Mouse (Mus musculus) midbrain, embryonic 13.5 days (tissue): ENCODE data around the gene Acbd3. TPM values are rescaled to one million over a fixed set of nuclear protein-coding genes. Genes with fewer than 3 reads are reported as not detected.

Source experiments
- ATAC-seq: fragments of 200-750 bp; cut with Nextera tagmentation; 2 replicates; pipeline ENCODE4 v1.8.0; 2017; ENCODE audit warnings: mild to moderate bottlenecking, moderate TSS enrichment, moderate library complexity
- H3K27ac ChIP-seq: fragments of 300-500 bp; sonication (generic); 2 replicates; pipeline ENCODE4 v1.5.1; 2015; ENCODE audit warnings: inconsistent platforms, mild to moderate bottlenecking, moderate library complexity
- H3K27me3 ChIP-seq: fragments of 300-500 bp; sonication (generic); 2 replicates; pipeline ENCODE4 v1.6.1; 2015; ENCODE audit warnings: mild to moderate bottlenecking, inconsistent platforms
- H3K36me3 ChIP-seq: fragments of 300-500 bp; sonication (generic); 2 replicates; pipeline ENCODE4 v1.6.1; 2015; ENCODE audit warnings: mild to moderate bottlenecking, inconsistent platforms
- H3K4me1 ChIP-seq: fragments of 300-500 bp; sonication (generic); replicated peaks from 2 replicates; pipeline ENCODE4 v1.6.1; 2015; ENCODE audit warnings: inconsistent platforms
- H3K4me2 ChIP-seq: fragments of 300-500 bp; sonication (generic); replicated peaks from 2 replicates; pipeline ENCODE4 v1.6.1; 2015; ENCODE audit warnings: moderate library complexity, mild to moderate bottlenecking, inconsistent platforms
- H3K4me3 ChIP-seq: fragments of 300-500 bp; sonication (generic); replicated peaks from 2 replicates; pipeline ENCODE4 v1.5.1; 2015; ENCODE audit warnings: mild to moderate bottlenecking, inconsistent platforms
- H3K9ac ChIP-seq: fragments of 300-500 bp; sonication (generic); replicated peaks from 2 replicates; pipeline ENCODE4 v1.6.1; 2015; ENCODE audit warnings: mild to moderate bottlenecking, inconsistent platforms
- H3K9me3 ChIP-seq: fragments of 300-500 bp; sonication (generic); 2 replicates; pipeline ENCODE4 v1.6.1; 2016; ENCODE audit warnings: mild to moderate bottlenecking, inconsistent platforms
- WGBS: fragments of 180-500 bp; shearing (Covaris S2); methylation state at CpG from one replicate; pipeline ENCODE4 v1.1.7; 2015; 5-methylcytosine and 5-hydroxymethylcytosine counted together
- polyA plus RNA-seq: library from polyadenylated mRNA; unstranded; fragments of >200 nt; fragmentation: Nextera tagmentation; extraction: Ambion mirVana; gene quantifications from 2 replicates; pipeline ENCODE4 v1.2.1, GENCODE M21; 2015

The Acbd3 gene
- polyA plus RNA-seq, 1 experiment from 2014 or later, result 24.6 TPM

- no peak for ATAC-seq
- 76% methylated on average over 1 of the region's 1 CpGs for WGBS
- no peaks in the 10 kb centered on the region for H3K36me3 ChIP-seq
- H3K9ac ChIP-seq, result no peak overlapping the region
- H3K27me3 ChIP-seq, result no peaks in the 10 kb centered on the region; the same call in 1 of the 2 replicates
- no peaks in the 10 kb centered on the region for H3K9me3 ChIP-seq
- H3K4me1 ChIP-seq, result peaks cover 20% of the 10 kb centered on the region
- H3K4me2 ChIP-seq, result no peak overlapping the region
- H3K27ac ChIP-seq, result no peak overlapping the region
- no peak overlapping the region for H3K4me3 ChIP-seq
Observed at GRCm38 (mm10) chr1:180722608-180723007, 3.2 kb upstream of the Acbd3 start.

DNA sequence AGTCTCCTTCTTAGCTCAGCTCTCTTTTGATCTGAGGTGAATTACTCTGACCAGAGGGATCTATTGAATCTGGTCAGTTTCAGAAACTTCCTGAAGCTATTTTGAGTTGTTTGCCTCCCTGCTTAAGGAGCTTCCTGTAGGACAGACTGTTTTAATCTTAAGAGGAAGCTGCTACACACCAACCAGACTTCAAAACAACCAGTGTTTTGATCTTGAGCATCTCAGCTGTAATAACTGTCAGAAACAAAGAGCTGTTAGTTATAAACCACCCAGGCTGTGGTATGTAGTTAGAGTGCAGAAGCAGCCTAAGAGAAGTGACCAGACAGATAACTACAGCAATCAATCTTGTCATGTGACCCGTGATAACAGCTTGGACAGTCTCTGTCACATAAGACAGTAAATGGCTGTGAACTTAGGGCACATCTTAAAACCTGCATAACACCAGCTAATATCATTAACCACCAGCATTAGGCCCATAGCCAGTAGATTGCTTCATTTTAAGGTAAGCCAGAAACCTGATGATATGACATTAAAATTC lies 2.1 kb upstream of the Acbd3 start:
- Histone ChIP-seq H3K36me3 (no peaks in the 10 kb centered on the region), H3K9ac (no peak overlapping the region), H3K4me2 (no peak overlapping the region), H3K4me1 (peaks cover 29% of the 10 kb centered on the region), H3K9me3 (no peaks in the 10 kb centered on the region), H3K27ac (no peak overlapping the region), H3K4me3 (no peak overlapping the region), H3K27me3 (no peaks in the 10 kb centered on the region; the same call in 1 of the 2 replicates)
- 76% methylated on average over 1 of the region's 1 CpGs for WGBS
- no peak for ATAC-seq

GRCm38 (mm10) chr1:180726183-180726582 lies 340 bp downstream of the Acbd3 start:
- Histone ChIP-seq H3K36me3 (no peaks in the 10 kb centered on the region), H3K9me3 (no peaks in the 10 kb centered on the region), H3K4me2 (peak overlapping the region; percentile 85), H3K27ac (peak overlapping the region; percentile 91), H3K4me3 (peak overlapping the region; percentile 99), H3K9ac (peak overlapping the region; percentile 98), H3K27me3 (no peaks in the 10 kb centered on the region; the same call in 1 of the 2 replicates), H3K4me1 (peaks cover 33% of the 10 kb centered on the region)
- 0% methylated on average over 32 of the region's 42 CpGs for WGBS
- ATAC-seq, result no peak; the same call in 1 of the 2 replicates

- no peaks in the 10 kb centered on the region for H3K9me3 ChIP-seq
- no peaks in the 10 kb centered on the region for H3K27me3 ChIP-seq
- no peak overlapping the region for H3K9ac ChIP-seq
- H3K27ac ChIP-seq, result no peak overlapping the region
- WGBS, result 93% methylated on average over 3 of the region's 3 CpGs
- ATAC-seq, result no peak
- H3K4me2 ChIP-seq, result no peak overlapping the region
- H3K4me3 ChIP-seq, result no peak overlapping the region
- peaks cover 33% of the 10 kb centered on the region for H3K4me1 ChIP-seq
- H3K36me3 ChIP-seq, result peaks cover under 1% of the 10 kb centered on the region
Observed at GRCm38 (mm10) chr1:180729231-180729630, 3.4 kb downstream of the Acbd3 start.

DNA sequence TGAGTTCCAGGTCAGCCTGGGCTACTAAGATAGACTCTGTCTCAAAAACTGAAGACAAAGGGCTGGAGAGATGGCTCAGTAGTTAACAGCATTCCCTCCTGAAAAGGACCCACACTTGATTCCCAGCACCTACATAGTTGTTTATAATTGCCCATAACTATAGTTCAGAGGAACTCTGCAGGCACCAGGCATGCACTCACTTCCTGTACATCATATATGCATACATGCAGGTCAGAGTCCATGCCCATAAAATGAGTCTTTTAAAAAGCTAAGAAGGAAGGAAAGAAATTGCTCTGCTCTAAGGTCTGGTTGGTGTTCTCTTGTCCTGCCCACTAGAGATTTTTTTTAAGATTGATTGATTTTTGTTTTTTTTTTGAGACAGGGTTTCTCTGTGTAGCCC lies 22.0 kb downstream of the Acbd3 start:
- Histone ChIP-seq H3K4me2 (no peak overlapping the region), H3K27me3 (no peaks in the 10 kb centered on the region), H3K36me3 (peaks cover 74% of the 10 kb centered on the region)

DNA sequence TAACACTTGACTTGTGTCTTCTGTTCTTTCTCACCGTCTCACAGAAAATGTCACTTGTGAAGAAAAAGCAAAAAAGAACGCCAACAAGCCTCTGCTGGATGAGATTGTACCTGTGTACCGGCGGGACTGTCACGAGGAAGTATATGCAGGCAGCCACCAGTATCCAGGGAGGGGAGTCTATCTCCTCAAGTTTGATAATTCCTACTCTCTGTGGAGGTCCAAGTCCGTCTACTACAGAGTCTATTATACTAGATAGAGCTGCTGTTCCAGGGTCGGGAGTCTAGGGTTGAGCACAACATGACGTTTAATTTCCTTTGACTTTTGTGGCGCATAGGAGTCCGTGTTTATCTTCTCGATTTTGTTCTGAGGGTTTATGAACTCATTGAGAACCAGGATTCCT lies 26.3 kb downstream of the Acbd3 start:
- no peak for ATAC-seq
- no peaks in the 10 kb centered on the region for H3K9me3 ChIP-seq
- no peak overlapping the region for H3K9ac ChIP-seq
- no peak overlapping the region for H3K4me3 ChIP-seq
- H3K27ac ChIP-seq, result no peak overlapping the region
- no peaks in the 10 kb centered on the region for H3K27me3 ChIP-seq
- peaks cover 54% of the 10 kb centered on the region for H3K36me3 ChIP-seq
- 96% methylated on average over 11 of the region's 11 CpGs for WGBS
- H3K4me1 ChIP-seq, result no peaks in the 10 kb centered on the region
- no peak overlapping the region for H3K4me2 ChIP-seq

More for the DNA sequence above, 22.0 kb downstream of the Acbd3 start:
- Histone ChIP-seq H3K9me3 (no peaks in the 10 kb centered on the region), H3K4me3 (no peak overlapping the region), H3K9ac (no peak overlapping the region), H3K4me1 (no peaks in the 10 kb centered on the region), H3K27ac (no peak overlapping the region)
- no peak for ATAC-seq

GRCm38 (mm10) chr1:180754376-180754775 lies 28.5 kb downstream of the Acbd3 start:
- 90% methylated on average over 8 of the region's 8 CpGs for WGBS
- no peak for ATAC-seq
- Histone ChIP-seq H3K9ac (no peak overlapping the region), H3K9me3 (no peaks in the 10 kb centered on the region), H3K36me3 (peaks cover 35% of the 10 kb centered on the region), H3K4me1 (no peaks in the 10 kb centered on the region), H3K27me3 (no peaks in the 10 kb centered on the region), H3K4me2 (no peak overlapping the region), H3K27ac (no peak overlapping the region), H3K4me3 (no peak overlapping the region)

DNA sequence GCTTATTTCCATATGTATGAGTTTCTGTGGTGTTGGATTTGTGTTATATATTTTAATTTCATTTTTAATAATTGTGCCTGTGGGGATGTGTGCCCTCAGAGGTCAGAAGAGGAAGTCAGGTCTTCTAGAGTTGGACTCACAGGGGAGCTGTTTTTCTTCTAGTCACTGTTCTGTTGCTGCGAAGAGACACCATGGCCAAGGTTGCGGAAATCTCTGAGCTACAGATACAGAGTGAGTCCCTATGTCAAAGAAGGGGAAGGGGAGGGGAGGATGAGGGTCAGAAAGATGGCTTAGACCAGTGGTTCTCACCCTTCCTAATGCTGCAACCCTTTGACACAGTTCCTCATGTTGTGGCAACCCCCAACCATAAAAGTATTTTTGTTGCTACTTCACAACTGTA lies 30.9 kb downstream of the Acbd3 start:
- WGBS, result 100% methylated on average over 2 of the region's 2 CpGs
- no peaks in the 10 kb centered on the region for H3K27me3 ChIP-seq
- no peak overlapping the region for H3K9ac ChIP-seq
- H3K4me3 ChIP-seq, result no peak overlapping the region
- no peaks in the 10 kb centered on the region for H3K4me1 ChIP-seq
- no peak for ATAC-seq
- no peak overlapping the region for H3K27ac ChIP-seq
- H3K9me3 ChIP-seq, result no peaks in the 10 kb centered on the region
- peaks cover 28% of the 10 kb centered on the region for H3K36me3 ChIP-seq
- H3K4me2 ChIP-seq, result no peak overlapping the region

DNA sequence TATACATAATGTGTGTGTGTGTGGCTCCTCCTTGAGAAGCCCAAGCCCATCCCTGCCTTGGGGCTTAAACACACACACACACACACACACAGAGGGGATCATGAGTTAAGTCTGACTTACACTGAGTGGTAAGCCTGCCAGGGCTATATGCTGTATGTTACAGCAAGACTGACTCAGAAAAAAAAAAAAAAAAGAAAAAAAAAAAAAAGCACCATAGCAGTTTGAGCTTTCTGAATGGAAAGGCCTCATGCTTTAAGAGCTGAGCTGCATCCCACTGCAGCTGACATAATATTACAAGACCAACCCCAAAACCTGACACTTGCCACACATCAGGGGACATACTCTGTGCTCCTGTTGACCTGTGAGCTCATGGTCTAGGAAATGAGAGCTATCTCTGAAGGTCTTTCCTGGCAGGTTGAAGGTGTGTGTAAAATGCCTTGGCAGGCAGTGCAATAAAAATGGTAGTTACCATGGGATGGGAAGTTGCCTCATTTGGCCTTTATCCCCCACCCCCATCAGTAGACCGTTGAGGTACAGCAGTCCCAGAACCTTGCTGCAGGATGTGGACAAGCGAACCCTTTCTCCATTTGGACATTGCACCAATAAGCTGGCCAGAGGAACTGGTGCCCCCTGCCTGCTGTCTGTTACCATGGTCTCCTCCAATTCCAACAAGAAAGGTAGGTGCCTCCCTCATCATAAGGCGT lies 31.6 kb downstream of the Acbd3 start:
- Histone ChIP-seq H3K4me3 (no peak overlapping the region), H3K4me1 (no peaks in the 10 kb centered on the region), H3K36me3 (peaks cover 22% of the 10 kb centered on the region), H3K9ac (no peak overlapping the region), H3K27ac (no peak overlapping the region), H3K4me2 (no peak overlapping the region), H3K9me3 (no peaks in the 10 kb centered on the region), H3K27me3 (no peaks in the 10 kb centered on the region)
- no peak for ATAC-seq
- 88% methylated on average over 3 of the region's 3 CpGs for WGBS

DNA sequence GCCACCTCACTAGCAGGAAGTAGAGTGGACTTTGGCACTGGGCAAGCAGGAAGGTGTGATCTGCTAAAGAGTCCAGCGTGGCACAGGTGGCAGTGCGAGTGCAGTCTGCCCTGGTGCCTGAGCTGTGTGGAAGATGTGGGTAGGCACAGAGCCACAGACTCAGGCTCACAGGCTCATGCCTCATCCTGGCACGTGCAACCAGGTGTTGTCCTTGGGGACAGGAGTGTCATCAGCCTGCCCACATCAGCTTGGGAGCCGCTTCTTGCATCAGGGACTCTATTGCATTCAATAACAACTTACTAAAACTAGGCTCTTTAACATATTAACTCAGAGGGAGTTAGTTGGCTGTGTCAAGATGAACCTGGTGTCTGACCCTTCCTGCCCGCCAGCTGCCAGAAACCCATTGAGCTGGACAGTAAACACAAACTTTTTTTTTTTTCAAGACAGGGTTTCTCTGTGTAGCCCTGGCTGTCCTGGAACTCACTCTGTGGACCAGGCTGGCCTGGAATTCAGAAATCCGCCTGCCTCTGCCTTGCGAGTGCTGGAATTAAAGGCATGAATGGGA lies 32.2 kb downstream of the Acbd3 start:
- no peak for ATAC-seq
- H3K4me2 ChIP-seq, result no peak overlapping the region
- H3K9ac ChIP-seq, result no peak overlapping the region
- 89% methylated on average over 7 of the region's 7 CpGs for WGBS
- H3K36me3 ChIP-seq, result peaks cover 15% of the 10 kb centered on the region
- no peaks in the 10 kb centered on the region for H3K27me3 ChIP-seq
- H3K4me3 ChIP-seq, result no peak overlapping the region
- no peak overlapping the region for H3K27ac ChIP-seq
- H3K4me1 ChIP-seq, result peaks cover under 1% of the 10 kb centered on the region; the same call in 1 of the 2 replicates
- no peaks in the 10 kb centered on the region for H3K9me3 ChIP-seq

GRCm38 (mm10) chr1:180762180-180762579 lies 36.3 kb downstream of the Acbd3 start:
- Histone ChIP-seq H3K4me1 (peaks cover 8% of the 10 kb centered on the region), H3K9ac (no peak overlapping the region), H3K9me3 (no peaks in the 10 kb centered on the region), H3K27ac (no peak overlapping the region), H3K27me3 (no peaks in the 10 kb centered on the region), H3K4me3 (no peak overlapping the region), H3K36me3 (no peaks in the 10 kb centered on the region), H3K4me2 (no peak overlapping the region)
- no peak for ATAC-seq
- WGBS, result 91% methylated on average over 11 of the region's 11 CpGs

- Histone ChIP-seq H3K4me1 (peaks cover 11% of the 10 kb centered on the region), H3K4me3 (no peak overlapping the region), H3K4me2 (no peak overlapping the region), H3K27me3 (no peaks in the 10 kb centered on the region), H3K27ac (no peak overlapping the region), H3K36me3 (no peaks in the 10 kb centered on the region), H3K9ac (no peak overlapping the region), H3K9me3 (no peaks in the 10 kb centered on the region)
- 77% methylated on average over 8 of the region's 8 CpGs for WGBS
- no peak for ATAC-seq
Observed at GRCm38 (mm10) chr1:180762679-180763078, 36.8 kb downstream of the Acbd3 start.
